Mouse (Mus musculus) CH12F3 (cell line): Measurements from ENCODE around the gene Rem1.

Experiments used
- in situ Hi-C: fragments of 300-500 bp; cut with MboI; formaldehyde crosslinking; loops from 2 replicates; pipeline ENCODE4 v1.14.3; 2020; ENCODE audit warnings: low sequenced_read_pairs

Rem1 gene

DNA sequence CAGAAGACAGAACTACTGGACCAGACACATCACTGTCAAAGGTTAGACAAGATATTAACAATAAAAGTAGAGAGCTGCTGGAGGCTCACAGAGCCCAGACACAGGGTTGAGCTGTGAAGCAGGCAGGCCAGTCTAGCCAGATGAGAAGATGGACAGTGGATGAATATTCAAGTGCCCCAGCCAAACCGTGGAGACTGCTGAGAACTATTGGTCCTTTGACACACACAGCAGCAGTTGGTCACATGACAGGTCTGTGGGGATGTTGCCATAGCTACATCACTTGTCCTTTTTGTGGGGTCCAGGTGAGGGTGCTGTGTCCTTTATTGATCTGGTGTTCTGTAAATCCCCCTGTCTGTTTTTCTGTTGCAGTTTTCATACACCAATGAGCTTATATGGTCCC is 1.5 kb upstream of the Rem1 start:
- in situ Hi-C loops = no loop called here

DNA sequence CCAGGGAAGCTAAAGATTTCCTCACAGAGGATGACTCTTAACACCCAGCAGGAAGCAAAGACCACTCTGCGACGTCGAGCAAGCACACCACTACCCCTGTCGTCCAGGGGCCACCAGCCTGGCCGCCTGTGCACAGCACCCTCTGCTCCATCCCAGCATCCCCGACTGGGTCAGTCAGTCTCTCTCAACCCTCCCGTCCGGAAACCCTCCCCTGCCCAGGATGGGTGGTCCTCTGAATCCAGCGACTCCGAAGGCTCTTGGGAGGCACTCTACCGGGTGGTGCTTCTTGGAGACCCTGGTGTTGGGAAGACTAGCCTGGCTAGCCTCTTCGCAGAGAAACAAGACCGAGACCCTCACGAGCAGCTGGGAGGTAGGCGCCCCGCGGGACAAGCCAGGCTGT is 1.3 kb downstream of the Rem1 start:
- in situ Hi-C loops = no loop called here

DNA sequence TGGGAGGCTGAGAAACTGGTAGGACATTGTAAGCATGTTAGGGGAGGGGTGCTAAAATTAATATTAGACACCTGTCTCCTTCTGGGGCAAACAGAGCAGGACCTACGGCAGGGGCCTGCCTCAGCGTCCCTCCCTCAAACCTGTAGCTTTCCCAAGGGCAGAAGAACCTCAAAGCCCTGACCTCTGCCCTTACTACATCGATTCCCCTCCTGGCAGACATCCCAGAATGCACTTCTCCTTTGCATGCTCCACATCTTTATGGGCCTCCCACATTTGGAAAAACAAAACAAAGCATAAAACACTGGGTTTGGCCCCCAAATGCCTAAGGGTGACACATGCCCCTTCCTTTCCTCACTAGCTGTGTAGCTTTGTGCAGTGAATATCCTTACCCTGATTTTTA is 2.5 kb downstream of the Rem1 start:
- in situ Hi-C loops = no loop called here

DNA sequence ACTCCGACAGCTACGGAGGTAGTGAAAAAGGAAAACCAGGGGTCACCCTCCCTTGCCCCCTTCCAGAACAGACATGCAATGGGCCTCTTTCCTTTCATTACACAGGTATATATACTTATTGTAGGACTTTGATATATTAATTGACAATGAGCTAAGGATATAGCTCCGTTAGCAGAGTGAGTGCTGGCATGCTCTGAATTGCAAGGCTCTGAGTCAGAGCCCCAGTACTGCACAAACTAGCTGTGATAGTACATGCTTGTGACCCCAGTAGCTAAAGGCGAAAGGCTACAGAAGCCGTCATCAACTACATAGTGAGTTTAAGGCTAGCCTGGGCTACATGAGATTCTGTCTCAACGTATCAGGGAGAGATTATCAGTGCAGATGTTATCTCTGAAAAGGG is 3.2 kb downstream of the Rem1 start:
- in situ Hi-C loops = loop anchor here (5.0 kb wide), 1 partner anchor 37 kb away; the partner anchor contains the start of gene H13

DNA sequence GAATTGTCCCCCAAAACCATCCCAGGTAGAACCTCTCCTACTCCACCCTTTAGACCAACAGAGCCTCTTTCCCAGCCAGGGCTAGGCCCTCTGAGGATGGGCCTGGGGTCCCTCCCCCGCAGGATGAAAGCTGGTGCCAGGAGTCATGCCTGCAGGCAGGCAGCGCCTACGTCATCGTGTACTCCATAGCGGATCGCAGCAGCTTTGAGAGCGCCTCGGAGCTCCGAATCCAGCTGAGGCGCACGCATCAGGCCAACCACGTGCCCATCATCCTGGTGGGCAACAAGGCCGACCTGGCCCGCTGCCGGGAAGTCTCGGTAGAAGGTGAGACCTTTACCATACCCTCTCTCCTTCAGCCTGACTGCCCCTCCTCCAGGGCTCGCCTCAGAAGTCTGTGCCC is 6.6 kb downstream of the Rem1 start:
- in situ Hi-C loops = loop anchor here (5.0 kb wide), 1 partner anchor 34 kb away; the partner anchor contains the start of gene H13

DNA sequence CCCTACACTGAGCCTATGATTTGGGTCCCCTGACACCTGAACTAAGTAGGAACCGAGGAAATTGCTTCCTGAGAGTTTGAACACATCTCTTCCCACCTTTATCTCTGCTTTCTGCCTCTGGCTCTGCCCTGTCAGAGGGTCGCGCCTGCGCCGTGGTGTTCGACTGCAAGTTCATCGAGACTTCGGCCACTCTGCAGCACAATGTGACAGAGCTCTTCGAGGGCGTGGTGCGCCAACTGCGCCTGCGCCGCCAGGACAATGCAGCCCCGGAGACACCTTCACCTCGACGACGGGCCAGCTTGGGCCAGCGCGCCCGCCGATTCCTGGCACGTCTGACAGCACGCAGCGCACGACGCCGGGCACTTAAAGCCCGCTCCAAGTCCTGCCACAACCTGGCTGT is 7.6 kb downstream of the Rem1 start:
- in situ Hi-C loops = loop anchor here (5.0 kb wide), 1 partner anchor 33 kb away; the partner anchor contains the start of gene H13

DNA sequence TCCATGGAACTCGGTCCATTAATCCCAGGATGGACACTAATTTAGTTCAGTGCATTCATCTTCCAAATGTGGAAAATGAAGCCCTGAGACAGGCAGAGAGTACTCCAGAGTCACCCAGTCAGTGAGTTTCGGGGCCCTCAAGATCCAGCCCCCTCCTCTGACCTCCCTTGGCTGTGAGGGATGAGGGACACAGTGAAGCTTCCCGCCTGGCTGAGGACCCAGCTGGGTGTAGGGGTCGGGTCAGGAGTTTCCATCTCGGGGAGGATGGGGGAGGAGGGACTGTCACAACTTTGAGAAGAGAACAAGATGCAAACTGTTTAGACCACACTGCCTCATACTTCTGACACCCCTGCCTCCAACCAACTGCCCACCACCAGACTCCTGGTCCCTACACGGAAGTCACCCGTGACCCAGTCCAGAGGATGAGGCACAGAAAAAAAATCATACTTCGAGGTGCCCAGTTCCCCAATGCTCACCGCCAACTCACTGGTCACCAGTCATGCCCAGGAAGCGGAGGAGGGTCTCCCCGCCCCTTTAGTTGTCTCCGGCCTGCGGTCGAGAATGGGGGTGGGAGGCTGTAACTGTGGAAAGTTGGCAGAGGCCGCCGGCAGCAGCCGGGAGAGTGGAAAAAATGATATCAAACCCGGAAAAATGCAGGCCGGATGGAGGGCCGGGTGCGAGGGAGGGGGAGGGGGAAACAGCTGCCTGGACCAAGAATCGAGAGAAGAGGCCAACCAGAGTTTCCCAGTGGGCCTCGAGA is 9.7 kb downstream of the Rem1 start:
- in situ Hi-C loops = no loop called here

DNA sequence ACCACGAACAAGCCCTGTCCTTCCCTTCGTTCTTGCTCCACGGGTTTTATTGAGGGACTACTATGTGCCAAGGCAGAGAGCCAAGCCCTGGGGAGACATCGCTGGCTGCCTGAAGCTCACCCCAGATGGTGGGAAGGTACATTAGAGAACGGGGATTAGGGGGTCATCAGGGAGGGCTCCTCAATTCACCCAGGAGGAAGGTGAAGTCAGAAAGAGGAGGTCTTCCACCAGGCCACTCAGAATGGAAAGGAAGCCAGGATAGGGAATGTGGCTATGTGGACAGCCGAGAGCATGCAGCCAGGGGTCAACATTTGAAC is 10.2 kb downstream of the Rem1 start:
- in situ Hi-C loops = no loop called here

DNA sequence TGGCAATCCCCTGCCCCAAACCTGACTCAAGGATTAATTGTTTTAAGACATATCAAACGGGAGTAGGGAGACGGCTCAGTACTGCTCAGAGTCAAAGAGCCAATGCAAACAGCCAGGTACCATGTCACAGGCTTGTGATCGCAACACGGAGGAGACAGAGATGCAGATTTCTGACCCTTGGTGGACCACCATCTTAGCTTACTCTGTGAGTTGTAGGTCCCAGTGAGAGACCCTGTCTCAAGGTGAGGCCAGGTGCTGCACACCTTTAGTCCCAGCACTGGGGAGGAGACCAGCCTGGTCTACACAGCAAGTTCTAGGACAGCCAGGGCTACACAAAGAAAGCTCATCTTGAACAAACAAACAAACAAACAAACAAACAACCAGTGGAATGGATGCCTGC is 10.6 kb downstream of the Rem1 start:
- in situ Hi-C loops = no loop called here

DNA sequence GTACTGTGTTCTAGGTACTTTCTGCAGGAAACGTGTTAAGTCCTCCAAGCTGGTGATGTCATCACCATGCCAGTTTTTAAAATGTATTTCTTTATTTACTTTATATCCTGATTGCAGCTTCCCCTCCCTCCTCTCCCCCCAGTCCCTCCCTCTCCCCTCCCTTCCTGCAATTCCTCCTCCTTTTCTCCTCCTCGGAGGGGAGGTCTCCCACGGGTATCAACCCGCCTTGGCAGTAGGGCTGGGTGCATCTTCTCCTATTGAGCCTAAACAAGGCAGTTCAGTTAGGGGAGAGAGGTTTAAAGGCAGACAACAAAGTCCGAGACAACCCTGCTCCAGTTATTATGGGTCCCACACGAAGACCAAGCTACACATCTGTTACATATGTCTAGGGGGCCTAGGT is 12.1 kb downstream of the Rem1 start:
- in situ Hi-C loops = no loop called here

DNA sequence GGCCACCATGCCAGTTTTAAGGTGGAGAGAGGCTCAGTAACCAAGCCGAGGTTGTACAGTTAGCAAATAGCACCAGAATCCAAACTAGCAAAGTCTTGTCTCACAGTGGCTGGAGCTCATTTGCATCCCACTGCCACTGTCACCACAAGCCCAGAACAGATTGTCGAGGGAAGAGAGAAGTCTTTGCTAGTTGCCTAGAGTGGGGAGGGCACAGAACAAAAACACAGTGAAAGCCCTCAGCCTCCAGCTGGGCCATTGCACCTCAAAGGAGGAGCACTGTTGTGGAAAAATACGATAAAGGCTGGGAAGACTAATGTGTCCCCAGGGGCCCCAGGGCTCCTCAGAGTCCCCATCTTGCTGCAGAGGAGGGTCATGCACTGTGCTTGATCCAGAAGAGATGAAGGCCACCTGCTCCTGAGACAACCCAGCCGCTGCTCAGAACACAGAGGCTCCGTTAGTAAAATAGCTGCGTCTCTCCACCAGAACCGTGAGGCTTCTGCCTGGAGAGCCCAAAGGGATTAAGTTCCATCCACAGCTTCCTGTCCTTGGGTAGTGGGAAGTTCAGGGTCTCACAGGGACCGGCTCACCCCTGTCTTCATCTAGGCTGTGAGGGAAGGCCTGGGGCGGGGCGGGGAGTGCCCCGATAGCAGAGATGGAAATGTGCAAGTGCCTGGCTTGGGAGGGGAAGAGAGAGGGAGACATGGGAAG is 12.8 kb downstream of the Rem1 start:
- in situ Hi-C loops = no loop called here

DNA sequence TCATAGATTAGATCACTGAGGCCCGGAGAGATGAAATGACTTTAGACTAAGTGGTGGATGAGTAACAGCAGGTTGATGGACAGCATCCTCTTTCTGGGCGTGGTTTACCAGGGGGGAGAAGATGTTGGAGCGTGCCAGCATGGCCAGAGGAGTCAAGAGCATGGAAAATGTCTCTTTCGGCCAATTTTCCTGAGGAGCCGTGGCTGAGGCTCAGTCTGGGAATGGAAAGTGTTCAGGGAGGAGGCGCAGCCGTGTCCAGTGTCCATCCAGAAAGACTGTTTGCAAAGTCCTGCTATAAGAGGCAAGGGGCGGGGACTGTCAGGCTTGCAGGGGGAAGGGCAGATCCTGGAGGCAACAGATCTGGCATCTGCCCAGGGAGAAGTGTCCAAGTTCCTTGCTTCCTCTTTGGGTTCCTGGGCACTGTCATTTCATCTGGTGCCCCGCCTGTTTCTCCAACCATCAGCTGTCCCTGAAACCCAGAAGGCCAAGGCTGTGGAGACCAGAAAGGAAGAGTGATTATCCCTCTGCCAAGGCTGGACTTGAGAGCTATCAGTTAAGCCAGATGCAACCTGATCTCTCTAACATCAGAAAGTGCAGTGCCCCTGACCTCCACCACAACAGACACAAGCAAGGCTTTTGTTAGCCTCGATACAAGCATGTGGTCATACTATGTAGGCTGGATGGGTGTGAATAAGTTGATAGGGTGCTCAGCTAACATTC is 26.3 kb downstream of the Rem1 start:
- in situ Hi-C loops = no loop called here

DNA sequence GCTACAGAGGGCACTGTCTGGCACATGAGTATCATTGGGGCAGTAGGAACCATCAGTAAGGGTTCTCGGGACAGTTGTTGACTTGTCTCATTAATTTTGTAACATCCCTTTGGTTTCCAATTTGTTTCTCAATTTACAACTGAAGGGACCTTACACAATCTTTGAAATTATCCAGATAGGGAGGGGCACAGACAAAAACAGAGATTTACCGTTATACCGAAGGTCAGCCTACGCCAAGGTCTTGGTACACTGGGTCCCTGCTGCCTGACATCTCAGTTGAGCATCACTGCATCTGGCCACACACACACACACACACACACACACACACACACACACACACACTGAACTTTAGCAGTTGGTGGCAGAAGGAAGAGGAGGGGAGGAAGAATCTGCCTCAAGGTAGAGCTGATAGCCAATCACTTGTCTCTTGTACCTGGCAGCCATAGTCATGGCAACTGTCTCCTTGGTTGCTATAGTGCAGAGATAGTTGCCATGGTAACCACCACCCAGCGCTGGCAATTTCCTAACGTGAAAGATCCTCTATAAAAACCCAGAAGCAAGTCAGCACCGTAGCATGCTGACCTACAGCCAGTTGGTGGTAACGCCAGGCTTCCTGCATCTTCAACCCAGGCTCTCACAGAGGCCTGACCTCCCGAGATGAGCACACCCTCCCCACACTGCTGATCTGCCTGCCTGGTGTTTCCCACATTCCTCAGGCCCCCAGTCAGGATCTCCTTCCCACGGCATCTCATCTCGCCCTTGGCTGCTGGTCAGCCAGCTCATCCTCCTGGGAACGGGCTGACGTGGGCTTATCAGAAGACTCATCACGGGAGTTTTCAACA is 27.3 kb downstream of the Rem1 start:
- in situ Hi-C loops = no loop called here

DNA sequence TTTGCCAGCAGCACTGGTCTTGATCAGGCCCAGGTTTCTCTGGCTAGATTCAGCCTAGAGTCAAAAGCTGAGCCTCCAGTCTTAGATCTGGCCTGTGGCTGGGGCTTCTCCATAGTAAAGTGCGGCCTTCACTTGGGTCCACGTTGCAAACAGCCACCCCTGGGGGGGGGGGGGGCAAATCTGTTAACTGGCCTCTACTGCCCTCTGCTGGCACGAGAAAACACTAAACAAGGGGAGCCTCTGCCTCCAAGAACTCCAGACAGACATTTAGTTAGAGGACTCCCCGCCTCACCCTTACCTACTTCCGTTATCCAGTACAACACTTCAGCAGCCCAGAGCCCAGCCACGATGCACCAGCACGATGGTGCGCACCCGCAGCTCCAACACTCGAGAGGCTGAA is 30.6 kb downstream of the Rem1 start:
- in situ Hi-C loops = no loop called here

DNA sequence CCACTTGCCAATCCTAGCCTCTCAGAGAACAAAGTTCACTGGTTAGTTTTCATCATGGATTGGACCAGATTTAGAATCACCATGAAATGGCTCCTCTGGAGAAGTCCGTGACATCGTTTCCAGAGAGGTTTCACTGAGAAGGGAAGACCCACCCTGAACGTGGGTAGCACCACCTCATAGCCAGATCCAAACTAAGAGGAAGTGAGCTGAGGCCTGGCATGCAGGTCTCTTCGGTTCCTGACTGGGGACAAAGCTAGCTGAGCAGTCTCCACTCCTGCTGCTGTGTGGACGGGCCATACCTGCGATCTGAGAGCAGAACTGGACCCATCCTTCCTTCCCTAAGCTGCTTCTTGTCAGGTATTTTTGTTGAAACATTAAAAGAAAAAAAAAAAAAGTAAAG is 34.4 kb downstream of the Rem1 start:
- in situ Hi-C loops = loop anchor here (10.0 kb wide), 1 partner anchor 46 kb away; no protein-coding TSS in a partner anchor

DNA sequence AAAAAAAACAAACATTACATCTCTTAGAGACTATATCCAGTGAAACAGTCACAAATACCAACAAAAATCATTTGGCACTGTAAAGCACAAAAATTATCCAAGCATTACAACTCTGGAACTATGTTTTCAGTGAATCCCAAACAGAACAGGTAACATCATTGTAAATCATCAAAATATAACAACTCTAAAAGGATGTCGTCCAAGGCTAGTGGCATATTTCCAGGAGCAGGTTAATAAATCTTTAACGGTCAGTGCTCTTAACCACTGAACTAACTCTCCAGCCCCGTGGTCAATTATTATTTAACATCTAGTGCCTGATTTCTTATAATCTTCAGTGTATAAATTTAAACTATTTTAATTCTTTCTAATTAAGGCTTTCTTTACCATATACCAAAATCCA is 39.4 kb downstream of the Rem1 start:
- in situ Hi-C loops = loop anchor here (5.0 to 10.0 kb wide), 2 partner anchors 34 to 51 kb away; no protein-coding TSS in a partner anchor

DNA sequence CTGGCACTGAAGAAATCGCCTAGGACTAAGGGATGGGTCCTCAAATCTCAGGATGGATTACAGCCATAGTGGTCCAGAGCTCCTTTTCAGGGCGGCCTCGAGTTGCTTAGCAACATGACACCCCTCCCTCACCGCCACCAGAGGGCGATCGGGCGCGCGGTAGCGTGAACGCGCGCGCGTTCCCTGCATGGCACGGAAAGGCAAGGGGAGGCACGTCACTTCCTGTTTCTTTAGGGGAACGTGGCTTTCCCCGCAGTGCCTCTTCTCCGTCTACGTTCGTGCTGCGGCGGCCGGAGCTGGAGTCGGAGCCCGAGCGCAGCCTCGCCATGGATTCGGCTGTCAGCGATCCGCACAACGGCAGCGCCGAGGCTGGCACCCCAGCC is 42.5 kb downstream of the Rem1 start, which contains the start of gene H13:
H13 (plus strand) TSS at position 206 of the 383 bp plus-strand sequence.
- in situ Hi-C loops = loop anchor here (5.0 to 10.0 kb wide), 2 partner anchors 37 to 54 kb away; no protein-coding TSS in a partner anchor

DNA sequence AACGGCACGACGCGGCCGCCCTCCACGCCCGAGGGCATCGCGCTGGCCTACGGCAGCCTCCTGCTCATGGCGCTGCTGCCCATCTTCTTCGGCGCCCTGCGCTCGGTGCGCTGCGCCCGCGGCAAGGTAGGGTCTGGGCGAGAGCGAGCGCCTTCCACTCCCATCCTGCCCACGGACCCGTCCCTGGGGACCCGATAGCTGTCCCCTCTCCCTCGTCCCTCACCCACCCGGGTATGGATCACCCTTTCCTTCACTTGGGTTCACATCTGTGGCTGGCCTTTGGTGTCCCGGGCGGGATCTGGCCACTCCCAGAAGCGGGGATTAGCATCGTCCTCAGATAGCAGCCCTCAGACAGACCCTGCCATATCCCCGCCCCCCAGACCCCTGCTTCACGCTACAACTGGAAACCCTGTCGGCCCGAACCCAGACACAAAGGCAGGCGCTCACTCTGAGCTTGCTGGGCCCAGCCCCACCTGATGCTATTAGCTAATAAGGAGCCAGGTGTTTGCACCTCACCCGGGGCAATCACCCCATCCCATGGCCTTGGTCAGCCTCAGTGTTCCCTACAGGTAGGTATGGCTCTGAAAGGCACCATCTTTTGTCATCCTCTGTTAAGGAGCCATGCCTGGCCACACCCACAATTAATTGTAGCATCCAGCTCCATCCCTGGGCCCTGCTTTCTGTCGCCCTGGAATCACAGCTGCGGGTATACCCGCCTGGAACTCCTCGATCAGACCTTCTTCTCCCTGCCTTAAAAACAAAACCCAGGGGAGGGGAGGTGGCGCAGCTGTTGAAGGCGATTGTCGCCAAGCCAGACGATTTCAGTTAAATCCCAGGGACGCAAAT is 43.1 kb downstream of the Rem1 start:
- in situ Hi-C loops = loop anchor here (5.0 to 10.0 kb wide), 2 partner anchors 38 to 55 kb away; no protein-coding TSS in a partner anchor

DNA sequence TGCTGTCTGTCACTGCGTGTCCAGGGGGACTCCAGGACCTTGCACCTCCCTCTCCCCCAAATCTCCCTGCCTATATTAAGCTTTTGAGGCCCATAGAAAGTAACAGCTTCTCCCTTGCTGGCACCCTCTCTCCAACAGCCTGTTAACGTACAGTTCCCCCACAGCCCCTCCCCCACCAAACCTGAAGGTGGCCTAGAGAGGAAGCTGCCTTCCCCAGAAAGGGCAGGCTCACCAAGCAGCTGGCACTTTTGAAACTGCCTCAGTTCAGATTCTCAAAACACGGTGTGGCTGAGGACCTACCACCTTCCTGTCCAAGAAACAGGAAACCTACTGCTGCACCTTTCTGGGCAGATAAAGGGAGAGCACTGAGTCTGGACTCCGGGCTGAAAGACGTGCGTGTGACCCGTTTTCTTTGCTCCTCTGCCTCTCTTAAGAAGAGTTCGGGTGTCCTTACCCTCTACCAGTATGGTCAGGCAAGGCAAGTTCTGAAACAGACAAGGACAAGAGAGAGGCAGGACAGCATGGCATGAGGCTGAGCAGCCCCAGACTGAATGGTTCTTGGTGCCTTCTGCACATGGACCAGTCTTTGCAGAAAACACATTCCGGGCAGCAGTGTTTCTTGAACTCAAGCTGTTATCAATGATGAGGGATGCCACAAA is 44.4 kb downstream of the Rem1 start:
- in situ Hi-C loops = no loop called here
